Mouse (Mus musculus): ENCODE results near the gene Gap43.
"Not testable (repeated sequence)": the region's sequence is repeated elsewhere in the genome, so short reads cannot be mapped to it uniquely, and the experiment has no call there.

The Gap43 gene

GRCm38 (mm10) chr16:42294481-42294880 lies 46.0 kb downstream of the Gap43 start:
- DNase-seq (ENCODE audit: low read depth, low spot score): no peak

GRCm38 (mm10) chr16:42294056-42294455 lies 46.4 kb downstream of the Gap43 start:
- no peak for DNase-seq (ENCODE audit: low read depth, low spot score)

GRCm38 (mm10) chr16:42291572-42291971 lies 48.9 kb downstream of the Gap43 start:
- no peak for DNase-seq (ENCODE audit: low read depth, low spot score)

- no peak for DNase-seq (ENCODE audit: low read depth, low spot score)
Measured at GRCm38 (mm10) chr16:42284005-42284404, 56.4 kb downstream of the Gap43 start.

- no peak for DNase-seq (ENCODE audit: low read depth, low spot score)
Measured at GRCm38 (mm10) chr16:42277713-42278112, 62.7 kb downstream of the Gap43 start.

GRCm38 (mm10) chr16:42277268-42277667 lies 63.2 kb downstream of the Gap43 start:
- DNase-seq (ENCODE audit: low read depth, low spot score): no peak

GRCm38 (mm10) chr16:42276216-42277141 lies 64.0 kb downstream of the Gap43 start:
- DNase-seq (ENCODE audit: low read depth, low spot score): peak; percentile 88

GRCm38 (mm10) chr16:42275518-42276215 lies 64.8 kb downstream of the Gap43 start:
- no peak for DNase-seq (ENCODE audit: low read depth, low spot score)

- DNase-seq (ENCODE audit: low read depth, low spot score): no peak
Measured at GRCm38 (mm10) chr16:42271213-42271612, 69.2 kb downstream of the Gap43 start.

- no peak for DNase-seq (ENCODE audit: low read depth, low spot score)
Measured at GRCm38 (mm10) chr16:42269587-42269967, 70.9 kb downstream of the Gap43 start.

GRCm38 (mm10) chr16:42268843-42269586 lies 71.4 kb downstream of the Gap43 start:
- no peak for DNase-seq (ENCODE audit: low read depth, low spot score)

- DNase-seq (ENCODE audit: low read depth, low spot score): no peak
Measured at GRCm38 (mm10) chr16:42265185-42265584, 75.3 kb downstream of the Gap43 start.

- DNase-seq (ENCODE audit: low read depth, low spot score): peak; percentile 11
Measured at GRCm38 (mm10) chr16:42262935-42263542, 77.4 kb downstream of the Gap43 start.

GRCm38 (mm10) chr16:42255693-42256092 lies 84.8 kb downstream of the Gap43 start:
- DNase-seq (ENCODE audit: low read depth, low spot score): no peak

GRCm38 (mm10) chr16:42255222-42255621 lies 85.2 kb downstream of the Gap43 start:
- DNase-seq (ENCODE audit: low read depth, low spot score): no peak

- DNase-seq (ENCODE audit: low read depth, low spot score): no peak
Measured at GRCm38 (mm10) chr16:42252252-42252651, 88.2 kb downstream of the Gap43 start.

GRCm38 (mm10) chr16:42244121-42244520 lies 96.3 kb downstream of the Gap43 start:
- DNase-seq (ENCODE audit: low read depth, low spot score): not testable (repeated sequence)

- DNase-seq (ENCODE audit: low read depth, low spot score): peak; percentile 10
Measured at GRCm38 (mm10) chr16:42231306-42231705, 109.1 kb downstream of the Gap43 start.
